Mouse (Mus musculus) heart, postnatal 0 days (tissue): ENCODE results near the gene Prune1. TPM values are rescaled to one million over a fixed set of nuclear protein-coding genes. Genes with fewer than 3 reads are reported as not detected.
A peak's percentile ranks its signal among the peaks of the same experiment; 100 is the strongest.

Experiments
- ATAC-seq: fragments of 200-750 bp; cut with Nextera tagmentation; 2 replicates; pipeline ENCODE4 v1.8.0; 2017; ENCODE audit warnings: low read depth, moderate number of reproducible peaks, moderate library complexity; ENCODE audit not compliant: insufficient read depth
- DNase-seq: peaks from one replicate; pipeline ENCODE4 v3.0.0-alpha.2; 2016; ENCODE audit warnings: low spot score
- H3K27ac ChIP-seq: fragments of 300-500 bp; sonication (generic); 2 replicates; pipeline ENCODE4 v1.5.1; 2014; ENCODE audit warnings: low read depth, mild to moderate bottlenecking
- H3K27me3 ChIP-seq: fragments of 300-500 bp; sonication (generic); 2 replicates; pipeline ENCODE4 v1.6.1; 2014; ENCODE audit warnings: low read length, mixed read lengths; ENCODE audit not compliant: control insufficient read depth, insufficient read depth
- H3K36me3 ChIP-seq: fragments of 300-500 bp; sonication (generic); replicated peaks from 2 replicates; pipeline ENCODE4 v1.6.1; 2014; ENCODE audit warnings: low read length, mixed read lengths; ENCODE audit not compliant: control insufficient read depth, insufficient read depth
- H3K4me1 ChIP-seq: fragments of 300-500 bp; sonication (generic); 2 replicates; pipeline ENCODE4 v1.6.1; 2014; ENCODE audit warnings: antibody characterized with exemption; ENCODE audit not compliant: control insufficient read depth, insufficient read depth
- H3K4me2 ChIP-seq: fragments of 300-500 bp; sonication (generic); 2 replicates; pipeline ENCODE4 v1.6.1; 2014; ENCODE audit warnings: low read depth, mild to moderate bottlenecking, low read length, moderate library complexity
- H3K4me3 ChIP-seq: fragments of 300-500 bp; sonication (generic); 2 replicates; pipeline ENCODE4 v1.5.1; 2014; ENCODE audit warnings: low read depth, low read length
- H3K9ac ChIP-seq: fragments of 300-500 bp; sonication (generic); replicated peaks from 2 replicates; pipeline ENCODE4 v1.6.1; 2014; ENCODE audit warnings: low read depth, low read length, mixed read lengths
- H3K9me3 ChIP-seq: fragments of 300-500 bp; sonication (generic); replicated peaks from 2 replicates; pipeline ENCODE4 v1.6.1; 2016; ENCODE audit warnings: low read length; ENCODE audit not compliant: control insufficient read depth
- CTCF ChIP-seq: IDR thresholded peaks from 2 replicates; pipeline ENCODE4 v1.5.1; 2016; ENCODE audit warnings: antibody characterized with exemption, control low read depth, low read depth
- EP300 ChIP-seq: IDR thresholded peaks from 2 replicates; pipeline ENCODE4 v1.6.1; 2016; ENCODE audit warnings: antibody characterized with exemption, low read depth
- WGBS: fragments of 180-500 bp; shearing (Covaris S2); extraction: QIAGEN DNeasy Blood & Tissue Kit; methylation state at CpG from one replicate; pipeline ENCODE4 v1.1.7; 2014; 5-methylcytosine and 5-hydroxymethylcytosine counted together
- polyA plus RNA-seq: library from polyadenylated mRNA; unstranded; fragments of >200 nt; fragmentation: Nextera tagmentation; extraction: Ambion mirVana; gene quantifications from 2 replicates; pipeline ENCODE4 v1.2.1, GENCODE M21; 2015
- total RNA-seq: library from RNA; depleted of rRNA; stranded (reverse); fragments of >200 nt; gene quantifications from 2 replicates; pipeline ENCODE4 v1.2.3, GENCODE M21; 2014; ENCODE audit warnings: low replicate concordance

The Prune1 gene
- total and polyA plus RNA-seq, 2 experiments from 2014 or later: 23.0 to 28.6 TPM

DNA sequence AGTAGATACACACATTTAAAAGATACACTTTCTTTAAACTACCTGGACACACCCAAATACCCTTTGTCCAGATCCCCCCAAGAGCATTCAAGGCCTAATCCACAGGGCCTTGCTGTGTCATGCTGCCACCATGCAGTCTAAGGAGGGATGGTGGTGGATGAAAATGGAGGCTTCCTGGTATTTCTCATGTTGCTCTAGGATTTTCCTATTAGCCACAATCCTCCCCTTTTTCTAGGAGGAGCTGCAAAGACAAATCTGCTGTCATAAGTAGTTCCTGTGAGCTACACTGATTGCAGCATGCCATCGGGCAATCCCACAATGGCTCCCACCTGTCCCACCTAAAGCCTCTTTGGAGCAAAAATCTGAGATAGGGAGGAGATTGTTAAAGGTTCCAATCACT lies 54.7 kb downstream of the Prune1 start:
- ATAC-seq: no peak
- no peak for DNase-seq
- 38% methylated on average over 1 of the region's 1 CpGs for WGBS
- H3K9ac ChIP-seq: no peak overlapping the region
- peak overlapping the region; percentile 89 for H3K4me3 ChIP-seq
- no peaks in the 10 kb centered on the region for H3K9me3 ChIP-seq
- no peaks in the 10 kb centered on the region for H3K27me3 ChIP-seq
- H3K4me1 ChIP-seq: peaks cover 30% of the 10 kb centered on the region
- H3K4me2 ChIP-seq: peak overlapping the region; percentile 81; the same call in 1 of the 2 replicates
- TF ChIP-seq EP300 (no peak), CTCF (no peak)
- H3K27ac ChIP-seq: no peak overlapping the region
- peaks cover 7% of the 10 kb centered on the region for H3K36me3 ChIP-seq

DNA sequence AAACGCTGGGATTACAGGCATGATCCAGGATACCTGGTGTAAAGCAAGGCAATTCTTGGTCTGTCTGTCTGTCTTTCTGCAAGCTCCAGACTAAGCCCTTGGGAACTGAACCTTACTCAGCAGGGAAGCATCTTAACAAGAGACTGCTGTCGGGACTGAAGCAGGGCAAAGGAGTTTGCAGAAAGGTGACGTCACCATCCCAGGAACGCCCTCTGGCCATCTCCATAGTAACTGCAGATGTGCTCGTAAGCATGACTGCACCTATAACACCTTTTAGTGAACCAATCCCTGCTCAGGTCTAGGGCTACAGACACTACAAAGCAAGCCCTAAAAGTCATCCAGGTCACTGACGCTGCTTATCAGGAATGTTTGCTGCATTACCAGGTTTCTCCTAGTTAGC lies 57.6 kb downstream of the Prune1 start:
- no peaks in the 10 kb centered on the region for H3K9me3 ChIP-seq
- no peak overlapping the region for H3K4me2 ChIP-seq
- ATAC-seq (no peak), DNase-seq (no peak)
- no peaks in the 10 kb centered on the region for H3K27me3 ChIP-seq
- H3K4me3 ChIP-seq: no peak overlapping the region
- WGBS: 28% methylated on average over 6 of the region's 6 CpGs
- peaks cover 11% of the 10 kb centered on the region for H3K4me1 ChIP-seq
- no peak overlapping the region for H3K27ac ChIP-seq
- no peak overlapping the region for H3K9ac ChIP-seq
- H3K36me3 ChIP-seq: 0 out of 2 replicates have a peak, but pooled peaks cover 5% of the 10 kb centered on the region
- TF ChIP-seq EP300 (no peak), CTCF (no peak)

DNA sequence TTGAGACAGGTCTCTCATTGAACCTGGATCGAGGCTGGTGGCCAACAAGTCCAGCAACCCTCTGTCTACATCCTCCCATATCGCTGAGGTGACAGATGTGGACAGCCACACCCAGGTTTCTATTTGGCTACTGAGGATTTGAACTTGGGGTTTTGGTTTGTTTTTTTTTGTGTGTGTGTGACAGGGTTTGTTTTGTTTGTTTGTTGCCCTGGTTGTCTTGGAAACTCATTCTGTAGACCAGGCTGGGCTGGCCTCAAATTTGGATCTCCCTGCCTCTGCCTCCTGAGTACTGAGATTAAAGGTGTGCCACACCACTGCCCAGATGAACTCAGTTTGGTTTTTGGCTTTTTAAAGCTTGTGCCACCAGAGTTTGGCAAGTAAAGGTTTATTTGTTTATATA lies 58.8 kb downstream of the Prune1 start:
- H3K4me3 ChIP-seq: no peak overlapping the region
- H3K9me3 ChIP-seq: no peaks in the 10 kb centered on the region
- H3K27ac ChIP-seq: peak overlapping the region; percentile 47; the same call in 1 of the 2 replicates
- TF ChIP-seq CTCF (no peak), EP300 (no peak)
- peaks cover 14% of the 10 kb centered on the region; the same call in 1 of the 2 replicates for H3K4me1 ChIP-seq
- 0 out of 2 replicates have a peak, but pooled peaks cover 8% of the 10 kb centered on the region for H3K36me3 ChIP-seq
- 93% methylated on average over 2 of the region's 2 CpGs for WGBS
- DNase-seq (no peak), ATAC-seq (no peak)
- H3K4me2 ChIP-seq: no peak overlapping the region
- no peaks in the 10 kb centered on the region for H3K27me3 ChIP-seq
- H3K9ac ChIP-seq: no peak overlapping the region

DNA sequence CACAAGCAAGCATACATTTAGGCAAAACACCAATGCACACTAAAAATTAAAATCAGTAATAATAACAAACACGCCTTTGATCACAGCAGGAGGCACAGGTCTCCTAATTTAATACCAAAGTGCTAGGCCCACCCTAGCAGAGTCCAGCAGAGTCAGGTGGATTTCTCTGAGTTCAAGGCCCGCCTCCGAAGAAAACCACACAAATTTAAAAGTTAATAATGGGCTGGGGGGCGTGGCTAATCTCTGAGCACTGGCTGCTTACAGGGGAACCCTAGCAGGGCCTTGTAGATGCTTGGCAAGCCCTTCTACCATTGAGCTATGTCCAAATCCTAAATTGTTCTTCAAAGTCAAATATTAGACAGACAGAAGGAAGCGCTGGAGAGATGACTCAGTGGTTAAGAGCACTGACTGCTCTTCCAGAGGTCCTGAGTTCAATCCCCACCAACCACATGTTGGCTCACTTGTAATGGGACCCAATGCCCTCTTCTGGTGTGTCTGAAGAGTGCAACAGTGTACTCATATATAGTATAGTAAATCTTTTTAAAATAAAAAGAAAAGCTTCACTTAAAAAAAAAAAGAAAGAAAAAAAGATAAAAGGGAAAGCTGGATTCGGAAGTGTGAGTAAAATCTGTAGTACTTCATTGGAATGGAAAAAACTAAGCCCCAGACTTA lies 63.3 kb downstream of the Prune1 start:
- Histone ChIP-seq H3K9me3 (no peaks in the 10 kb centered on the region), H3K4me2 (peak overlapping the region; percentile 63), H3K27ac (peak overlapping the region; percentile 98; the same call in 1 of the 2 replicates), H3K36me3 (peaks cover 30% of the 10 kb centered on the region), H3K4me3 (peak overlapping the region; percentile 84; the same call in 1 of the 2 replicates), H3K4me1 (peaks cover 11% of the 10 kb centered on the region; the same call in 1 of the 2 replicates), H3K9ac (no peak overlapping the region), H3K27me3 (no peaks in the 10 kb centered on the region)
- 82% methylated on average over 6 of the region's 6 CpGs for WGBS
- DNase-seq: no peak
- TF ChIP-seq CTCF: no peak
- TF ChIP-seq EP300: no peak
- ATAC-seq: no peak

DNA sequence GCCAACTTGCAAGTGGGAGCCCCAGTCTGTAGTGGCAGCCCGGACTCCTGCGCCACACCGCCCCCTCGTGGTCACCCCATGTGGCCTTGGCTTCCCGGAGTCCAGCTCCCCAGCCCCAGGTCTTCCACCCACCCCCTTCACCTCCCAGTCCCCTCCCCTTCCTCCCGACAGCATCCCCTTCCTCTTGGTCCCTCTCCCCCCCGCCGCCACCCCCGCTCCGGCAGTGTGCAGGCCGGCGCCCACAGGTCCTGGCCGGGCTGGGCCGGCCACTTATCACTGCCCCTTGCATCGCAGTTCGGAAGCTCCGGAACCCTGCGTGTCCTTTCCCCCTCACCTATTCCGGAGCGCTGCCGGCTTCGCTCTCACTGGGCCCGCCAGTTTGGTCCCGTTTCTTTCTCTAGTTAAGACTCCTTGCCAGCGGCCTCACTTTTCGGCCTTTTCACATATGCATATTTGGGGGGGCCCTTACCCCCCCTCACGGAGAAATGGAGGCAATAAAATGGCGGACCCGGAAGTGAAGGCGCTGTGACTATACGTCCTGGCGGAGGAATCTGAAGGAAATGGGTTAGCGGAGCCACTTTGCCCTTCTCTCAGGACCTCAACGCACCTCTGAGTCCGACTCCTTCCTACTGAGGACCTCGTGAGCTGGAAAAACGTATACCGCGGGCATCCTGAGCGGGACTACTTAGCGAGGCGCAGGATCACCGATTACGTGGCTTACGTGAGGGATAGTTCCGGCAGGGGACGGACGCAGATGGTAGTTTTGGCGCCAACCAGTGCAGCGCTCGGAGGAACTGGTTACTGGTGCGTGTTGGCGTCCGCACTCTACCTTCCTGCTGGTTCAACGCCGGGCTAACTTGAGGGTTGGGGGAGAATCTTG lies 64.4 kb downstream of the Prune1 start, which contains the start of gene Gabpb2:
TSS of gene Gabpb2 (minus strand) at position 662 of the 880 bp plus-strand sequence.
- Histone ChIP-seq H3K27ac (peak within 1 kb of the TSS; percentile 98), H3K4me3 (peak within 1 kb of the TSS; percentile 84), H3K9me3 (no peaks in the 10 kb centered on the region), H3K27me3 (no peaks in the 10 kb centered on the region), H3K36me3 (peaks cover 34% of the 10 kb centered on the region), H3K9ac (peak within 1 kb of the TSS; percentile 87), H3K4me1 (peaks cover 11% of the 10 kb centered on the region; the same call in 1 of the 2 replicates), H3K4me2 (peak within 1 kb of the TSS; percentile 63)
- peak; percentile 91 for ATAC-seq
- peak; percentile 94 for DNase-seq
- TF ChIP-seq CTCF (peak; percentile 83), EP300 (peak; percentile 44; the same call in 1 of the 2 replicates)
- under 1% methylated on average over 55 of the region's 56 CpGs for WGBS
